Mouse (Mus musculus): ENCODE results near the gene Tlr2.
"Not testable (repeated sequence)": the region's sequence is repeated elsewhere in the genome, so short reads cannot be mapped to it uniquely, and the experiment has no call there.

Gene Tlr2

GRCm38 (mm10) chr3:83841095-83841850 lies at the start of gene Tlr2:
Tlr2 (minus strand) TSS chr3:83841767.
- peak; percentile 69 for DNase-seq (ENCODE audit: inconsistent ontology term)

DNA sequence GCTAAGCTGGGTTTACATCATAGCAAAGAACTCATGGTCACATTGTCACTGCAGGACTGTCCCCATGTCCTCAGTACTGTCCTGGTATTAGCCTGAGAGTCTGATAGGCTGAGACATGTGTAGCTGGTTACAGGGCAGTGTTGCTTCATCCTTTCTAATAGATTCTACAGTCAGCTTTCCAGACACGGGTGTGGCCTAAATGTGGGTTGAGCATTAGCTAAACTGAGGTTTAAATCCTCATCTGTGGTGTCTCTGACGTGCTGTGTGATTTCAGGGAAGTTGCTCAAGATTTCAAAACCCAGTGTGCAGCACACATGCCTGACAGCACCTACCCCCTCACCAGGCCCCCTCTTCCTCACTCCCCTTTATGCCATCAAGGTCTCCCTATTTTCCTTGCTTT lies 43.6 kb upstream of the Tlr2 start:
- DNase-seq (ENCODE audit: inconsistent ontology term): no peak

DNA sequence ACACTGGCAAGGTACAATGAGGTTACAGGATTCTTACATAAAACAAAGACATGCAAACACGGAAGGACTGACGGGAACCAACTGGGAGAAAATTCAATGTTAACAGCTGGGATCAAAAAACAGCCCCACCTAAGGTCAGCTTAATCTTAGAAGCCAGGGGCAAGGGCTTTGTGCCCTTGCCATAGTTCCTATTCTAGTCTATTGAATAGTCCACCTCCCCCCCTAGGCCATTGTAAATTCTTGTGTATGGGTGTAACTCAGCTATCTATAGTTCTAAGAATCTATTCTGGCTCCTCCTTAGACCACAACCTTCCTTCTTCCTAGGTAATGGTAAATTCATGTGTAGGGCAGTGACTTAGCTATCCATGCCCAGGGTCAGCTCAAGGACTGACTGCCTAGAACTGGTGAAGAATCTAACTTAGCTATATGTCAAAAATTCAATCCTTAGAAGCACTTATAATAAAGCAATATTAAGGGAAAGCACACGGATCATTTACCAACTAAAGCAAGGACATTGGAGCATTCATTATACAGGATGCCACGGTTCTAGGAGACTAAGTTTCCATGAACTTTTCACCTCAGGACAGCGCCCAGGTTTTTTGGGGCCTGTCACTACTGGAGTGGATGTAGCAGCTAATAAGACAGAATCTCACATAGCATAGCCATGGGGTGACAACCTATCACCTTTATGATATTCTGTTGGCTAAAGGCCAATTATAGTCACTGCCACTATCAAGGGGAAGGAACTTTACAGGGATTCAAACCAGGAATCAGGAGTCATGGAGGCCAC lies 37.9 kb upstream of the Tlr2 start:
- not testable (repeated sequence) for DNase-seq (ENCODE audit: inconsistent ontology term)

GRCm38 (mm10) chr3:83878801-83879200 lies 37.2 kb upstream of the Tlr2 start:
- DNase-seq (ENCODE audit: inconsistent ontology term): no peak

- DNase-seq (ENCODE audit: inconsistent ontology term): no peak
Observed at GRCm38 (mm10) chr3:83876299-83876698, 34.7 kb upstream of the Tlr2 start.

DNA sequence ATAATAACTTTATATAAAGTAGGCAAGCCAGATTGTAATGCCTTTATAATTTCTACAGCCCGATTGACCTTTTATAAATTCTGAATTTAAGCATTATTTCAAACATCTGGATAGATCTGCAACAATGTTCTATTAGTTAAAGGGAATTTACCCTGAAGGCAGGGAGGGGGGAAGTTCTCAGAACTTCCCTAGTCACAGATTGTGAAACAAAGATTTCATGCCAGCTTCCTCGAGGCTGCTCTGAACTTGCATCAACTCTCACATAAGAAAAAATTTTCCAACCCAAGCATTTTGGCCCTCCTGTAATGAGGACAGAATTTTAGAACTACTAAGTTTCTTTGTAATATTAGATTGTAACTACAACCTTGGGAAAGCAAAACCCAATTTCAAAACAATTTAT lies 33.5 kb upstream of the Tlr2 start:
- not testable (repeated sequence) for DNase-seq (ENCODE audit: inconsistent ontology term)

GRCm38 (mm10) chr3:83872853-83873252 lies 31.3 kb upstream of the Tlr2 start:
- not testable (repeated sequence) for DNase-seq (ENCODE audit: inconsistent ontology term)

- not testable (repeated sequence) for DNase-seq (ENCODE audit: inconsistent ontology term)
Observed at GRCm38 (mm10) chr3:83871962-83872361, 30.4 kb upstream of the Tlr2 start.

DNA sequence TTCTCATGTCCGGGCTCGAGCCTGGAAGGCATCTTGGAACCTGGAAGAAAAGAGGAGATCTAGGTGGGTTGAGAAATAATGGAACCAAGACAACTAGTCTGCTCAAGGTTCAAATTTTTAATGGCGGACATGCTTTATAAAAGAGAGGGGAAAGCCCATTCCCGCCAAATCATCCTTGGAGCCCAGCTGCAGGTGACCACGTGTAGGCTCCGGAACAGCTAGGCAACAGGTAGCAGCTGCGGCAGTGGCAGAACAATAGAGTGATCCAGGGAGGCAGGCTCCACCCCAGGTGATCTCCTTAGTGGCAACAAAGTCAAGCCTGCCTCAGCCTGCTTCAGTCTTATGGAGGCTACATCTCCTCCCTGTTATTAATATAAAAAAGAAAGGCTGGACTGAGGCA lies 30.0 kb upstream of the Tlr2 start:
- DNase-seq (ENCODE audit: inconsistent ontology term): not testable (repeated sequence)

DNA sequence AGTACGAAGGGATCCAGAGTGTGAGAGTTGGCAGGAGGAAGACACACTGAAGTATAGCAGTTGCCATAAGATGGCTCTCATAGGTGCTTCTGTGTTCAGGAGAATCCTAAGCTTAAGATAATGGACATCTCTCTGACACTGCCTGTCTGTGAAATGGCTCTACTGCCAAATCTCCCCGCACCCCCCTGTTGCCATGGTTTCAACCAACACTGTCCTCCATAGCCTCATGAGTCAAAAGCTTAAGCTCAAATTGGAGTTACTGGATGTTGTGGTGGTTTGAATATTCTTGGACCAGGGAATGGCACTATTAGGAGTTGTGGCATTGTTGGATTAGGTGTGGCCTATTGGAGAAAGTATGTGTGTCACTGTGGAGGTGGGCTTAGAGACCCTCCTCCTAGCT lies 28.2 kb upstream of the Tlr2 start:
- DNase-seq (ENCODE audit: inconsistent ontology term): no peak

DNA sequence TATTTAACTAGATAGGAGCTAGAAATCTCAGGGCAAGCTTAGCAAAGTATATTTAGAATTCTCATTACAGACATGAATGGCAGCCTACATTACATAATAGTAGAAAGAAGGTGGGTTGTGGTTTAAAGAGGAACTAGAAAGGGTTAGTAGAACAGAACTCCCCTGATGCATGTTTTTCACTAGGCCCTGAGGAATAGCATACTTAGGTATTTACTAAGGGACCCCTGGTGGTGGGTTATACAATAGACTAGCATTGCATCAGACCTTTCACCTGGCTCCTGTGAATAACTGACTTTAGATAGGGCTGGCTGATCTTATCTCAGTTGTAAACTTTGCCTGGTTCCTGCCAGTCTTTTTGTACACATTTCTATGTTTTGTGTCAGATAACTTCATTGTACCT lies 25.5 kb upstream of the Tlr2 start:
- not testable (repeated sequence) for DNase-seq (ENCODE audit: inconsistent ontology term)

GRCm38 (mm10) chr3:83865216-83865615 lies 23.6 kb upstream of the Tlr2 start:
- peak; percentile 73 for DNase-seq (ENCODE audit: inconsistent ontology term)

- DNase-seq (ENCODE audit: inconsistent ontology term): no peak
Observed at GRCm38 (mm10) chr3:83864064-83864548, 22.5 kb upstream of the Tlr2 start.

DNA sequence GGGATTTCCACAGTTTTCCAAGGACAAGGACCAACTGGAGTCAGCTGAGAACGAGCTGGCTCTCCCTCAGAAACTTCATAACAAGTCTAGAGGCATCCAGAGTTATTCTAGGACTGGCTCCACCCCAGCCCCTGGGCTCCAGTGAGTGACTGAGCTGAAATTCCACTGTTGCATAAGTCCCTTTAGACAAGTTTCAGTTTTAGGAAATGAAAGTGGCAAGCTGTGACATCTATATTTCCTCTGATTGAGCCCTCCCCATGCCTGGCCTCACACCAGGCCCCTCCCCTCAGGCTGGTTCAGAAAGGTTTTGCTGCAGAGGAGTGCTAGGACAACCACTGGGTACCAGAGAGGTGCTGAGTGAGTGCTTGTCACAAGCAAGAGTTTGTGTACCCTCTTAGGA lies 21.4 kb upstream of the Tlr2 start:
- peak; percentile 90 for DNase-seq (ENCODE audit: inconsistent ontology term)

DNA sequence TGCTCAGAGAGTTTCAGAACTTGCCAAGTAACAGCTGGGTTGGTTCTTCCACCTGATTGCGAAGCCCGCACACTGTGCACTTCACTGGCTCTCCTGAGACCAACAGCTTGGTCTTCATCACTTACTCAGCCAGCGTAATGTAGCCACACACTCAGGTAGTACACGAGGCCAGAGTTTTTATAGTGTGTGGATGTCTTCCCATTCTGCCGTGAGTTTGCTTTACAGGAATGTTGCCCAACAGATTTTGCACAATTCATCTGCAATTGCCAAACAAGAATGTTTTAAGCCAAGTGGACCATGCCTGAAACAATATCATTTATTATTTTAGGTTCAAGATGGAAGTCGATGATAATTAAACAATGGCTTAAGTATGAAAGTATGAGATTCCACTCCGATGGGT lies 18.0 kb upstream of the Tlr2 start:
- DNase-seq (ENCODE audit: inconsistent ontology term): no peak

- no peak for DNase-seq (ENCODE audit: inconsistent ontology term)
Observed at GRCm38 (mm10) chr3:83859071-83859470, 17.5 kb upstream of the Tlr2 start.

- no peak for DNase-seq (ENCODE audit: inconsistent ontology term)
Observed at GRCm38 (mm10) chr3:83857621-83858020, 16.1 kb upstream of the Tlr2 start.

DNA sequence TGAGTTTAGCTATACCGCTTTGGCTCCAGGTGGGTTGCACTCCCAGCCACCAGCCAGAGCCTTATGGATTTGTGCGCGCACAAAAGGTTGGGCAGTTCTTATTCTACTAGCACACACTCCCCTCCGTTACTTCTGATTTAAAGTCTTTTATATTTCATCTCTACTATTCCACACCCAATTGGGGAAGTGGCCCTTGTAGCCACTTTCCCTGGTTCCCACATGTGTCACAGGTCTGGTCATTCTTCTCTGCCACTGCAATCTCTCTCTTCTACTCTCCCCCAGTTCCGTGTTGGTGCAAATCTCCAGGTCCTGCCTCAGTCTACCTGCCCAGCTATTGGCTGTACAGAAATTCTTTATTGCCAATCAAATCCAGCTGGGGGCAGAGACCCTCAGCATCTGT lies 14.1 kb upstream of the Tlr2 start:
- DNase-seq (ENCODE audit: inconsistent ontology term): no peak

DNA sequence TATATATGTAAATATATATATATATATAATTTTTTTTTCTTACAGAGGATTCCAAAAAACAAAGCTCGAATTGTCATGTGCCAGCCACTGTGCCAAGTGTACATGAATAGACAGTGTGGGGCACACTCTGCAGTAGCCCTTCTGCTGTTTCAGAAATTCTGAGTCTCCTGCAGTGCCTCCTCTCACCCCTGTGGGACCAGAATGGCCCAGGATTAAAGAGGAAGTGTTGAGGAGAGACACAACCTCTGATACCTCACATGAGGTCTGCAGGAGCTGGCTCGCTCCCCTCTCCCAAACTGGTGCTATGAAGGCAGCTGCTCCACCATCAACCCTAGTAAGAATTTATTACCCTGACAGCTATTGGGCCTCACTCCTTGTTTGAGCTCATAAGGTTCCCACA lies 7.8 kb upstream of the Tlr2 start:
- DNase-seq (ENCODE audit: inconsistent ontology term): no peak

DNA sequence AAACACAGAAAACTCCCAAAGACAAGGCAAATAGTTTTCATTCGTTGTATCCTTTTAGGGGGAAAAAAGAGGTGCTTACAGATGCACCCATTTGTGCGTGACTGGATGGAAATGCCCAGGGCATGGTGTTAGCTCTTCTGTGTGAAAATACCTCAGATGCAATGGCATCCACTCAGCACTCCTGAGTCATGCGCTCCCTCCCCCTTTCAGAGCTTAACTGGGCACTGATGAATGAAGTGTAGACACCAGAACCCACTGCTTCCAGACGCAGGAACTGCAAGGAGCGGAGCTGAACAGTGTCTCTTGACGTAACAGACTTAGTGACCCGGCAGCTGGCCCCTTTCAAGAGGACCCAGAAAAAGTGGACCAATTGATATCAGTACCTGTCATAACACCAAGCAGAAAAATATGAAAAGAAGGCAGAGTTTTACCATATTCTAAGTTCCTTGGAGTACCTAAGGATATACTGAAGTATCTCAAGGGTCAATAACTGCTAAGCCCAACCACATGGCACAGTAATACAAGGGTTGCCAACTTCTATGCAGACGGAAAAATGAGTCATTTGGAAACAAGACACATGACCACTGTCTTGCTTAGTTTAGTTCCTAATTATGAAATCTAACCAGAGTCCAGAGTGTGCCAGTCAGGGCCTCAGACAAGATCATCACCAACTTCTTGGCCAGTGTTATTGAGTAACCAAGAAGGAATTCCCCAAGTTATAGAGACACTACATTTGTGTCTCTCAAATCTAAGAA lies 3.4 kb upstream of the Tlr2 start:
- peak; percentile 89 for DNase-seq (ENCODE audit: inconsistent ontology term)

- no peak for DNase-seq (ENCODE audit: inconsistent ontology term)
Observed at GRCm38 (mm10) chr3:83839477-83839876, 2.1 kb downstream of the Tlr2 start.

GRCm38 (mm10) chr3:83836685-83837084 lies 4.9 kb downstream of the Tlr2 start:
- no peak for DNase-seq (ENCODE audit: inconsistent ontology term)
